Mouse (Mus musculus) MEL (cell line): ENCODE results near the gene Zbtb34. TPM values are rescaled to one million over a fixed set of nuclear protein-coding genes. Genes with fewer than 3 reads are reported as not detected.

Source experiments
- DNase-seq: peaks from one replicate; pipeline ENCODE4 v3.0.0; 2011; ENCODE audit warnings: low read depth, low spot score
- H3K27ac ChIP-seq: 2 replicates; pipeline ENCODE4 v1.5.1; 2012; ENCODE audit warnings: low read depth, mild to moderate bottlenecking, control low read depth, low read length, moderate library complexity; ENCODE audit not compliant: control insufficient read depth
- H3K27me3 ChIP-seq, 2 experiments: fragments of 150-350 bp in 1 of 2; sonication (generic) in 1 of 2; 2 replicates each; pipeline ENCODE4 v1.6.1; 2012; ENCODE audit warnings: low read length in 2 of 2, mild to moderate bottlenecking in 2 of 2, improper control_type of control experiment in 1 of 2, moderate library complexity in 1 of 2; ENCODE audit not compliant: insufficient read depth in 2 of 2, control insufficient read depth in 1 of 2
- H3K36me3 ChIP-seq, 2 experiments: 2 replicates each; pipeline ENCODE4 v1.6.1; 2012 to 2014; ENCODE audit warnings: low read length in 2 of 2, improper control_type of control experiment in 1 of 2, inconsistent platforms in 1 of 2, mild to moderate bottlenecking in 1 of 2; ENCODE audit not compliant: insufficient read depth in 2 of 2, control insufficient read depth in 1 of 2
- H3K4me1 ChIP-seq, 2 experiments: fragments of 150-350 bp in 1 of 2; sonication (generic) in 1 of 2; 2 replicates each; pipeline ENCODE4 v1.6.1; 2012; ENCODE audit warnings: low read length in 2 of 2, improper control_type of control experiment in 1 of 2, mild to moderate bottlenecking in 1 of 2; ENCODE audit not compliant: insufficient read depth in 2 of 2, control insufficient read depth in 1 of 2
- H3K4me3 ChIP-seq, 2 experiments: fragments of 150-350 bp in 1 of 2; sonication (generic) in 1 of 2; 2 replicates each; pipeline ENCODE4 v1.5.1; 2012; ENCODE audit warnings: low read depth in 2 of 2, low read length in 2 of 2, mild to moderate bottlenecking in 2 of 2, moderate library complexity in 2 of 2, control low read depth in 1 of 2, improper control_type of control experiment in 1 of 2; ENCODE audit not compliant: control insufficient read depth in 1 of 2, insufficient read depth in 1 of 2
- H3K79me2 ChIP-seq: 2 replicates; pipeline ENCODE4 v1.6.1; 2012; ENCODE audit warnings: mild to moderate bottlenecking, low read length, moderate library complexity; ENCODE audit not compliant: control insufficient read depth, poor library complexity, insufficient read depth
- H3K9ac ChIP-seq: 2 replicates; pipeline ENCODE4 v1.6.1; 2012; ENCODE audit warnings: low read depth, mild to moderate bottlenecking, control low read depth, low read length, moderate library complexity; ENCODE audit not compliant: control insufficient read depth, poor library complexity, severe bottlenecking
- H3K9me3 ChIP-seq: fragments of 150-350 bp; sonication (generic); replicated peaks from 2 replicates; pipeline ENCODE4 v1.6.1; 2012; ENCODE audit warnings: mild to moderate bottlenecking, low read length, improper control_type of control experiment, moderate library complexity; ENCODE audit not compliant: insufficient read depth
- BHLHE40 ChIP-seq: IDR thresholded peaks from 2 replicates; pipeline ENCODE4 v1.6.1; 2012; ENCODE audit warnings: low read depth, mild to moderate bottlenecking, inconsistent platforms, low read length, improper control_type of control experiment, borderline replicate concordance
- CTCF ChIP-seq, 3 experiments: IDR thresholded peaks in 2 of 3; conservative IDR thresholded peaks in 1 of 3; 2 replicates each; pipeline ENCODE4 v1.5.1; 2011 to 2012; ENCODE audit warnings: low read length in 3 of 3, low read depth in 2 of 3, mild to moderate bottlenecking in 2 of 3, improper control_type of control experiment in 1 of 3, inconsistent platforms in 1 of 3, mixed read lengths in 1 of 3, moderate library complexity in 1 of 3; ENCODE audit not compliant: control insufficient read depth in 1 of 3, insufficient read depth in 1 of 3, poor library complexity in 1 of 3, severe bottlenecking in 1 of 3
- E2F4 ChIP-seq: IDR thresholded peaks from 2 replicates; pipeline ENCODE4 v1.6.1; 2011; ENCODE audit warnings: low read depth, low read length, improper control_type of control experiment, borderline replicate concordance
- ELF1 ChIP-seq: IDR thresholded peaks from 2 replicates; pipeline ENCODE4 v1.6.1; 2014; ENCODE audit warnings: low read depth, mild to moderate bottlenecking, inconsistent platforms, low read length, improper control_type of control experiment, moderate library complexity
- EP300 ChIP-seq, 2 experiments: IDR thresholded peaks; 2 replicates each; pipeline ENCODE4 v1.6.1; 2011; ENCODE audit warnings: improper control_type of control experiment in 2 of 2, low read length in 2 of 2, low read depth in 1 of 2, mild to moderate bottlenecking in 1 of 2
- GABPA ChIP-seq: IDR thresholded peaks from 2 replicates; pipeline ENCODE4 v1.6.1; 2012; ENCODE audit warnings: low read depth, mild to moderate bottlenecking, inconsistent platforms, low read length, improper control_type of control experiment, moderate library complexity
- GATA1 ChIP-seq: IDR thresholded peaks from 2 replicates; pipeline ENCODE4 v1.6.1; 2011; ENCODE audit warnings: low read depth, low read length, improper control_type of control experiment
- HCFC1 ChIP-seq: IDR thresholded peaks from 2 replicates; pipeline ENCODE4 v1.6.1; 2012; ENCODE audit warnings: low read depth, mild to moderate bottlenecking, inconsistent platforms, low read length, improper control_type of control experiment, moderate library complexity
- KAT2A ChIP-seq: conservative IDR thresholded peaks from 2 replicates; pipeline ENCODE4 v1.6.1; 2012; ENCODE audit warnings: low read depth, low read length, improper control_type of control experiment, inconsistent platforms
- MAZ ChIP-seq: IDR thresholded peaks from 2 replicates; pipeline ENCODE4 v1.6.1; 2012; ENCODE audit warnings: low read depth, mild to moderate bottlenecking, inconsistent platforms, low read length, improper control_type of control experiment
- MEF2A ChIP-seq: IDR thresholded peaks from 2 replicates; pipeline ENCODE4 v1.6.1; 2014; ENCODE audit warnings: low read depth, mild to moderate bottlenecking, inconsistent platforms, low read length, improper control_type of control experiment; ENCODE audit not compliant: poor library complexity, insufficient replicate concordance, severe bottlenecking; ENCODE audit errors: extremely low read depth
- MYB ChIP-seq: IDR thresholded peaks from 2 replicates; pipeline ENCODE4 v1.6.1; 2011; ENCODE audit warnings: mild to moderate bottlenecking, low read depth, low read length, improper control_type of control experiment
- NELFE ChIP-seq: IDR thresholded peaks from 2 replicates; pipeline ENCODE4 v1.6.1; 2011; ENCODE audit warnings: low read depth, low read length, improper control_type of control experiment
- NRF1 ChIP-seq: IDR thresholded peaks from 2 replicates; pipeline ENCODE4 v1.6.1; 2014; ENCODE audit warnings: low read depth, mild to moderate bottlenecking, inconsistent platforms, low read length, improper control_type of control experiment, moderate library complexity; ENCODE audit not compliant: poor library complexity, insufficient read depth, severe bottlenecking
- POLR2AphosphoS2 ChIP-seq: IDR thresholded peaks from 2 replicates; pipeline ENCODE4 v1.6.1; 2011; ENCODE audit warnings: low read length, improper control_type of control experiment
- RAD21 ChIP-seq: IDR thresholded peaks from 2 replicates; pipeline ENCODE4 v1.6.1; 2011; ENCODE audit warnings: mild to moderate bottlenecking, low read depth, low read length, improper control_type of control experiment
- RCOR1 ChIP-seq: IDR thresholded peaks from 2 replicates; pipeline ENCODE4 v1.6.1; 2012; ENCODE audit warnings: low read depth, mild to moderate bottlenecking, inconsistent platforms, low read length, improper control_type of control experiment
- TBP ChIP-seq: IDR thresholded peaks from 2 replicates; pipeline ENCODE4 v1.8.0; 2011; ENCODE audit warnings: low read depth, low read length, improper control_type of control experiment
- TCF12 ChIP-seq: IDR thresholded peaks from 2 replicates; pipeline ENCODE4 v1.6.1; 2014; ENCODE audit warnings: low read depth, mild to moderate bottlenecking, inconsistent platforms, low read length, improper control_type of control experiment, moderate library complexity
- ZC3H11A ChIP-seq: IDR thresholded peaks from 2 replicates; pipeline ENCODE4 v1.6.1; 2012; ENCODE audit warnings: low read depth, mild to moderate bottlenecking, inconsistent platforms, low read length, improper control_type of control experiment
- ZKSCAN1 ChIP-seq: IDR thresholded peaks from 2 replicates; pipeline ENCODE4 v1.6.1; 2012; ENCODE audit warnings: low read depth, mild to moderate bottlenecking, inconsistent platforms, low read length, improper control_type of control experiment, moderate library complexity
- ZMIZ1 ChIP-seq: IDR thresholded peaks from 2 replicates; pipeline ENCODE4 v1.6.1; 2012; ENCODE audit warnings: low read depth, mild to moderate bottlenecking, inconsistent platforms, low read length, improper control_type of control experiment, moderate library complexity
- ZNF384 ChIP-seq: IDR thresholded peaks from 2 replicates; pipeline ENCODE4 v1.6.1; 2012; ENCODE audit warnings: low read depth, mild to moderate bottlenecking, inconsistent platforms, low read length, improper control_type of control experiment
- polyA plus RNA-seq, 2 experiments: library from polyadenylated mRNA; stranded (reverse) in 1 of 2; unstranded in 1 of 2; fragments of >175 nt in 1 of 2; fragments of >200 nt in 1 of 2; gene quantifications; 2 replicates each; pipeline versions ENCODE4 v1.2.1 to v1.2.4; 2012; ENCODE audit warnings: low replicate concordance in 2 of 2, low read depth in 1 of 2; ENCODE audit not compliant: insufficient read length in 2 of 2, insufficient read depth in 1 of 2, missing spikeins in 1 of 2
- total RNA-seq: library from RNA; depleted of rRNA; stranded (reverse); fragments of 300-350 nt; gene quantifications from 2 replicates; pipeline ENCODE4 v1.2.3, GENCODE M21; 2012

Gene Zbtb34
- total and polyA plus RNA-seq, 3 experiments = 9.6 to 10.1 TPM; not detected in 1

- no peak for DNase-seq
- TF ChIP-seq E2F4 (no peak), TBP (no peak), ZC3H11A (no peak), ELF1 (no peak), BHLHE40 (no peak), HCFC1 (no peak), GATA1 (no peak), EP300 (IDR thresholded peaks at IDR 0.05; ENCODE audit: low read depth in 1 of 2, low read length in 2 of 2) (no peak), POLR2AphosphoS2 (no peak), TCF12 (no peak), MYB (no peak), MAZ (no peak), RCOR1 (no peak)
- no peaks in the 10 kb centered on the region for H3K36me3 ChIP-seq
- H3K27ac ChIP-seq = no peak overlapping the region
- no peaks in the 10 kb centered on the region for H3K79me2 ChIP-seq
- no peak overlapping the region for H3K9ac ChIP-seq
- H3K9me3 ChIP-seq = no peaks in the 10 kb centered on the region
- H3K4me3 ChIP-seq = no peak overlapping the region
- H3K27me3 ChIP-seq = no peaks in the 10 kb centered on the region
- H3K4me1 ChIP-seq = no peaks in the 10 kb centered on the region
These were observed 69.9 kb downstream of the Zbtb34 start for GRCm38 (mm10) chr2:33361139-33361716.

GRCm38 (mm10) chr2:33360564-33360963 lies 70.6 kb downstream of the Zbtb34 start:
- DNase-seq = no peak
- Histone ChIP-seq H3K9me3 (no peaks in the 10 kb centered on the region), H3K36me3 (no peaks in the 10 kb centered on the region), H3K79me2 (no peaks in the 10 kb centered on the region), H3K27me3 (no peaks in the 10 kb centered on the region), H3K4me3 (no peak overlapping the region), H3K9ac (no peak overlapping the region), H3K27ac (no peak overlapping the region), H3K4me1 (no peaks in the 10 kb centered on the region)
- TF ChIP-seq MYB = no peak
- no peak for TF ChIP-seq ZMIZ1
- TF ChIP-seq RCOR1 = no peak
- TF ChIP-seq MEF2A = no peak
- no peak for TF ChIP-seq GABPA
- TF ChIP-seq NELFE = no peak
- TF ChIP-seq ZC3H11A = no peak
- no peak for TF ChIP-seq KAT2A
- TF ChIP-seq ZKSCAN1 = no peak
- TF ChIP-seq RAD21 = no peak
- no peak for TF ChIP-seq CTCF (IDR thresholded peaks at IDR 0.05 in 2 of 3, conservative IDR thresholded peaks at IDR 0.05 in 1 of 3; ENCODE audit: control insufficient read depth in 1 of 3, insufficient read depth in 1 of 3, low read depth in 2 of 3, low read length in 3 of 3, poor library complexity in 1 of 3, severe bottlenecking in 1 of 3)
- TF ChIP-seq BHLHE40 = no peak
- no peak for TF ChIP-seq ZNF384
- no peak for TF ChIP-seq POLR2AphosphoS2
- no peak for TF ChIP-seq MAZ
- no peak for TF ChIP-seq NRF1
- TF ChIP-seq ELF1 = no peak
